Mouse (Mus musculus) forebrain, embryonic 15.5 days (tissue): ENCODE data around the gene Ndufv1. TPM values are rescaled to one million over a fixed set of nuclear protein-coding genes. Genes with fewer than 3 reads are reported as not detected.

Source experiments
- ATAC-seq: fragments of 200-750 bp; cut with Nextera tagmentation; replicated peaks from 2 replicates; pipeline ENCODE4 v1.8.0; 2017; ENCODE audit warnings: mild to moderate bottlenecking, moderate TSS enrichment, moderate library complexity
- H3K27ac ChIP-seq: fragments of 300-500 bp; sonication (generic); replicated peaks from 2 replicates; pipeline ENCODE4 v1.5.1; 2015; ENCODE audit warnings: mild to moderate bottlenecking, inconsistent platforms
- H3K27me3 ChIP-seq: fragments of 300-500 bp; sonication (generic); 2 replicates; pipeline ENCODE4 v1.6.1; 2015; ENCODE audit warnings: inconsistent platforms
- H3K36me3 ChIP-seq: fragments of 300-500 bp; sonication (generic); 2 replicates; pipeline ENCODE4 v1.6.1; 2015; ENCODE audit warnings: mild to moderate bottlenecking, inconsistent platforms
- H3K4me1 ChIP-seq: fragments of 300-500 bp; sonication (generic); 2 replicates; pipeline ENCODE4 v1.6.1; 2015; ENCODE audit warnings: inconsistent platforms
- H3K4me2 ChIP-seq: fragments of 300-500 bp; sonication (generic); replicated peaks from 2 replicates; pipeline ENCODE4 v1.6.1; 2015; ENCODE audit warnings: mild to moderate bottlenecking, inconsistent platforms
- H3K4me3 ChIP-seq: fragments of 300-500 bp; sonication (generic); 2 replicates; pipeline ENCODE4 v1.5.1; 2015; ENCODE audit warnings: mild to moderate bottlenecking, inconsistent platforms
- H3K9ac ChIP-seq: fragments of 300-500 bp; sonication (generic); replicated peaks from 2 replicates; pipeline ENCODE4 v1.6.1; 2015; ENCODE audit warnings: mild to moderate bottlenecking, inconsistent platforms
- H3K9me3 ChIP-seq: fragments of 300-500 bp; sonication (generic); 2 replicates; pipeline ENCODE4 v1.6.1; 2016; ENCODE audit warnings: inconsistent platforms
- WGBS: fragments of 180-500 bp; shearing (Covaris S2); methylation state at CpG from one replicate; pipeline ENCODE4 v1.1.7; 2015; ENCODE audit warnings: mixed read lengths; 5-methylcytosine and 5-hydroxymethylcytosine counted together
- polyA plus RNA-seq: library from polyadenylated mRNA; unstranded; fragments of >200 nt; fragmentation: Nextera tagmentation; extraction: Ambion mirVana; gene quantifications from 2 replicates; pipeline ENCODE4 v1.2.1, GENCODE M21; 2015

Ndufv1 gene
- polyA plus RNA-seq, 1 experiment from 2014 or later = 225 TPM

DNA sequence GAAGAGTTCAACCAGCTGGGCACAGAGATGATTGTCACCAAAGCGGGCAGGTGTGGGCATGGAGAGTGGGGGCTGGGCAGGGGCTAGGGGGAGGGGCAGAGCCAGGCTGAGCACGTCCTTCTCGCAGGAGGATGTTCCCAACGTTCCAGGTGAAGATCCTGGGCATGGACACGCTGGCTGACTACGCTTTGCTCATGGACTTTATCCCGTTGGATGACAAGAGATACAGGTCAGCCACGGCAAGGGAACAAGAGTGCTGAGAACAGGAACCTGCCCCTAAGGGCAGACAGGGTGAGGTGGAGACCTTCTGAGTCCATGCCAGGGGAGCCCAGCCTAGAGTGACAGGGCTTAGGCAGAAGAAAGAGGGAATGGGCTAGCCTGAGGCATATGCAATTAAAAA is 15.9 kb downstream of the Ndufv1 start:
- Histone ChIP-seq H3K27ac (no peak overlapping the region), H3K9ac (no peak overlapping the region), H3K4me3 (no peak overlapping the region), H3K27me3 (no peaks in the 10 kb centered on the region; the same call in 1 of the 2 replicates), H3K4me2 (no peak overlapping the region), H3K4me1 (peaks cover 15% of the 10 kb centered on the region), H3K36me3 (no peaks in the 10 kb centered on the region), H3K9me3 (no peaks in the 10 kb centered on the region)
- 84% methylated on average over 8 of the region's 8 CpGs for WGBS
- ATAC-seq = no peak

DNA sequence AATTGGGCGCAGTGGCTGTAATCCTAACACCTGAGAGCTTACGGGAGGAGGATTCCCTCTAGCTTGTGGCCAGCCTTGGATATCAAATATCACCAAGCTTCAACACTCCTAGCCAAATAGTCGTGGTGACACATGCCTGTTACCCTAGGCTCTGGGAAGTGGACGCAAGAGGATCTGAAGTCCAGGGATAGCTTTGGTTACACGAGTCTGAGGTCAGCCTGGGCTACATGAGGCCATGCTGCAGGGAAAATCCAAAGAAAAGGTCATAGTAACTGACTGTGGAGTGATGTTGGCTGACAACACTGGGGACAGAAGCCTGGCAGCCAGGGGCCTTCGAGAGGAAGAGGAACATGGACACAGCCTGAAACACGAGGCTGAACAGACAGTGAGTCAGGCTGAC is 16.5 kb downstream of the Ndufv1 start:
- H3K4me2 ChIP-seq = no peak overlapping the region
- H3K4me3 ChIP-seq = no peak overlapping the region
- H3K36me3 ChIP-seq = no peaks in the 10 kb centered on the region
- no peaks in the 10 kb centered on the region for H3K9me3 ChIP-seq
- no peaks in the 10 kb centered on the region; the same call in 1 of the 2 replicates for H3K27me3 ChIP-seq
- H3K4me1 ChIP-seq = peaks cover 10% of the 10 kb centered on the region
- ATAC-seq = no peak
- no peak overlapping the region for H3K27ac ChIP-seq
- 70% methylated on average over 7 of the region's 7 CpGs for WGBS
- no peak overlapping the region for H3K9ac ChIP-seq

DNA sequence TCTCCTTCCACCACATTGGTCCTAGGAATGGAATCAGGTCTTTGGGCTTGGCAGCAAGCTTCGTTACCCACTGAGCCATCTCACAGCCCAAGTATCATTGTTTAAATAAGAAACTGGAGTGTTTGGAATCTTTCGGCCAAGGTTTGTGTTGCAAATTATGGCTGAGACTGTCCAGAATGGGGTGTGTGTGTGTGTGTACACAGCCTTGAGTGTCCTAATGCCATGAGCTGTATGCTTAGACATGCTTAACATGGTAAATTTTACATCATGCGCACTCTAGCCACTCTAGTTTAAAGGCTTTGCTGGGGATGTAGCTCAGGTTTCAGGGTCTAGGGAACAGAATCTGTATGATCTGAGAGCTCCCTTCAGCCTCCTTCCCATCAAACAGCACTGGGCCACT is 17.1 kb downstream of the Ndufv1 start:
- H3K9me3 ChIP-seq = no peaks in the 10 kb centered on the region
- no peak overlapping the region for H3K4me2 ChIP-seq
- peaks cover 7% of the 10 kb centered on the region for H3K4me1 ChIP-seq
- H3K9ac ChIP-seq = no peak overlapping the region
- no peak for ATAC-seq
- H3K36me3 ChIP-seq = no peaks in the 10 kb centered on the region
- H3K27me3 ChIP-seq = no peaks in the 10 kb centered on the region; the same call in 1 of the 2 replicates
- H3K27ac ChIP-seq = no peak overlapping the region
- WGBS = 89% methylated on average over 3 of the region's 3 CpGs
- H3K4me3 ChIP-seq = no peak overlapping the region

DNA sequence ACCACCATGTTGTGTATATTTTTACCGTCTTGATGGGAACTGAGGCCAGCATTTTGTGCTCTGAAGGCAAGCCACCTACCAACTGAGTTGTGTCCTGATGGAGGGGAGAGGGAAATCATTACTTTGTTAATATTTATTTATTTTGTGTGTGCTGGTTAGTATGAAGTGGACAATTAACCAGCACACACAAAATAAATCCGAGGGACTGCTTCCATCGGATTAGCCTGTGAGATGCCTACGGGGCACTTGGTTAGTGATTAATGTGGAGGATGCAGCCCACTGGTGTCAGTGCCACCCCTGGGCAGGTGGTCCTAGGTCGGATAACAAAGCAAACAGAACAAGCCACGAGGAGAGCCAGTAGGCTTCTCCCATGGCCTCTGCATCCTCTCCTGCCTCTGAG is 17.7 kb downstream of the Ndufv1 start:
- H3K27me3 ChIP-seq = no peaks in the 10 kb centered on the region; the same call in 1 of the 2 replicates
- H3K9ac ChIP-seq = no peak overlapping the region
- H3K9me3 ChIP-seq = no peaks in the 10 kb centered on the region
- no peak for ATAC-seq
- H3K4me2 ChIP-seq = no peak overlapping the region
- no peak overlapping the region for H3K4me3 ChIP-seq
- WGBS = 74% methylated on average over 6 of the region's 6 CpGs
- H3K4me1 ChIP-seq = peaks cover 6% of the 10 kb centered on the region
- H3K27ac ChIP-seq = no peak overlapping the region
- H3K36me3 ChIP-seq = no peaks in the 10 kb centered on the region

DNA sequence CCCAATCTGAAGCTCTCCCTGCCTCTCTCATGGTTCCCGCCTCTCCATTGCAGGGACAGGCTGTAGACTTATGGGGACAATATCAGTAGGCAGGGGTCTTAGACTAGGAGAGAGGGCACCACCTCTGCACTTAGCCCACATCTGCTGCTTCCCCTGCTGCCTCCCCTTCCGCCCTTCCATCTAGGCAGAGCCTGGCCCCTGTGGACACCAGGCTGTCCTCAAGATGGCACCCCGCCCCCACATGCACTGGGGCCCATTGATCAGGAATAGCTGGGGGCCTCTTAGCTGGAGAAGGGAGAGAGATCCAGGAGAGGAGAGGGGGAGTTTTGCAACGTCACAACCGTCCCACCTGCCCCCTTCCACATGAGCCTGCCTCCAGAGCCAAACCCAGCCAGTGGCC is 20.2 kb downstream of the Ndufv1 start, which contains the start of gene Tbx10:
TSS of gene Tbx10 (plus strand) at position 337 of the 400 bp plus-strand sequence.
- WGBS = 51% methylated on average over 5 of the region's 5 CpGs
- no peak for ATAC-seq

DNA sequence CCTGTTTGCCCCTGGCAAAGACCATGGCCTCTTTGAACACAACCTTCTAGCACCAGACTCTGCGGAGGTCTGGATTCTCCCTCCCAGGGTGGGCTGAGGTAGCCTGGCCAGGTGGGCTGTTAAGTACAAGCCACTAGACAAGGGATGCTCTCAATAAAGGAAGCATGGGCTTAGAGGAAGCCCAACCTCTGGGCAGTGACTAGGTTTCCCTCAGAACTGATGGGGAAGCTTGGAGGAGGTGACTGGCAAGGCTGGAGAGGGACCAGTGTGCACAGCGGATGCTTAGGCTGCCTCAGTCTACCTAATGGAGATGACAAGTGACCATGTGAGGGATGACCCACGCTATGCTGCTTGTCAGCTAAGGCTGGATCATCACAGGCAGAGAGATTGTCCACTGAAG is 20.6 kb downstream of the Ndufv1 start:
- Histone ChIP-seq H3K36me3 (no peaks in the 10 kb centered on the region), H3K9ac (no peak overlapping the region), H3K27ac (no peak overlapping the region), H3K4me2 (no peak overlapping the region), H3K4me3 (no peak overlapping the region), H3K4me1 (no peaks in the 10 kb centered on the region), H3K9me3 (no peaks in the 10 kb centered on the region), H3K27me3 (no peaks in the 10 kb centered on the region; the same call in 1 of the 2 replicates)
- 84% methylated on average over 3 of the region's 3 CpGs for WGBS
- ATAC-seq = no peak

More for the DNA sequence above, 20.2 kb downstream of the Ndufv1 start, which contains the start of gene Tbx10:
- Histone ChIP-seq H3K36me3 (no peaks in the 10 kb centered on the region), H3K4me3 (no peak within 1 kb of the TSS), H3K27me3 (no peaks in the 10 kb centered on the region; the same call in 1 of the 2 replicates), H3K27ac (no peak within 1 kb of the TSS), H3K9me3 (no peaks in the 10 kb centered on the region), H3K4me1 (no peaks in the 10 kb centered on the region), H3K4me2 (no peak within 1 kb of the TSS), H3K9ac (no peak within 1 kb of the TSS)

DNA sequence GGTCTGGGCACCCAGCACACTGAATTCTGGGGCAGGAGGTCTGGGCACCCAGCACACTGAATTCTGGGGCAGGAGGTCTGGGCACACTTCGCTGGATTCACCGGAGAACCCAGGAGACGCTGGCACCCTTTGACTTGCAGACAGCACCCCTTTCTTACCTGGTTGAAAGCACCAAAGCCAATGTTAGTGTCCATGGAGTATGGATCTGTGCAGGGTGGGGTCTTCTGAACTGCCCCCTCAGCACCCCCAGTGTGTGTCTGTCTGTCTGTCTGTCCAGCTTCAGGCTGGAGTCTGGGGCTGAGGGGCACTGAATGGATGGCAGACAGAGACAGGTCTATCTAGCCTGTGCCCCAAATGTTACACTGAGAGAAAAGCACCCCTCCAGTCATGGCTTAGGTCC is 21.0 kb downstream of the Ndufv1 start:
- no peak overlapping the region for H3K4me3 ChIP-seq
- H3K27me3 ChIP-seq = no peaks in the 10 kb centered on the region; the same call in 1 of the 2 replicates
- H3K36me3 ChIP-seq = no peaks in the 10 kb centered on the region
- no peaks in the 10 kb centered on the region for H3K4me1 ChIP-seq
- WGBS = 96% methylated on average over 3 of the region's 3 CpGs
- H3K27ac ChIP-seq = no peak overlapping the region
- H3K4me2 ChIP-seq = no peak overlapping the region
- H3K9ac ChIP-seq = no peak overlapping the region
- H3K9me3 ChIP-seq = no peaks in the 10 kb centered on the region
- ATAC-seq = no peak

DNA sequence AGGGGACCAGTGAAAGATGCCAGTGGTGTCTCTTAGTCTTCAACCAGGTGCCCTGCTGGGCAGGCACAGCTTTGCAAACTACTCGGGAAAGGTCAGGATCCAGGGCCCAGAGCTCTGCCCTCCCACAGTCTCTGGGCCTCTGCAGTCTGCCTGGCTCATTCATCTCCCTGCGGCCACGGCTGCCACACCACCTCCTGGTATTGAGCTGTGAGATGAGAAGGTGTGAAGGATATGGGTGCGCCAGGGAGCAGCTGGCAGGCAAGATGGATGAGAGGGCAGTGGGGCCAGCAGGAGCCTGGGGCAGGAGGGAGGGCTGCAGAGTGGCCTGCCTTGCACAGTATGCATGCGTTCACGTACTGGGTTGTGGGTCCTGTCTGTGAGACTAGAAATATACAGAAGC is 21.8 kb downstream of the Ndufv1 start:
- Histone ChIP-seq H3K4me1 (no peaks in the 10 kb centered on the region), H3K4me2 (no peak overlapping the region), H3K9me3 (no peaks in the 10 kb centered on the region), H3K27me3 (no peaks in the 10 kb centered on the region; the same call in 1 of the 2 replicates), H3K9ac (no peak overlapping the region), H3K27ac (no peak overlapping the region), H3K4me3 (no peak overlapping the region), H3K36me3 (no peaks in the 10 kb centered on the region)
- 70% methylated on average over 6 of the region's 6 CpGs for WGBS
- ATAC-seq = no peak

DNA sequence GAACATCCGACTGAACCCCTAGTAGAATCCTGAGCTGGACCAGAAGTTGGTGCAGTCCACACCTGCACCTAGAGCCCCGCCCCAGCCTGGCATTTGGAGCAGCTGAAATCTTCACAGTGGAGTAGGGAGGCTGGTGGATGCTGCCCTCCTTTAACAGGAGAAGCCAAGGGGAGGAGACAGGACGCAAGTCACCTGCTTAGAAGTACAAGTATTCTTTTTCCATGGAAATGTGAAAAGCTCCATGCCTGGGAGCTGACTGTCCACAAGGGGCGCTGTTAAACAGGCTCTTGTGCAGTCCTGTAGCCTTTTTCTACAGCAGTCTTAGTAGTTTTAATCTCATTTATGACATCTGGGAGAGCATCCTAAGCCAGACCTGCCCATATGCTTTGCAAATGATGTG is 23.9 kb downstream of the Ndufv1 start:
- Histone ChIP-seq H3K4me2 (no peak overlapping the region), H3K27me3 (no peaks in the 10 kb centered on the region), H3K9ac (no peak overlapping the region), H3K27ac (no peak overlapping the region), H3K4me1 (no peaks in the 10 kb centered on the region), H3K9me3 (no peaks in the 10 kb centered on the region), H3K36me3 (no peaks in the 10 kb centered on the region), H3K4me3 (no peak overlapping the region)
- 95% methylated on average over 4 of the region's 4 CpGs for WGBS
- ATAC-seq = no peak

DNA sequence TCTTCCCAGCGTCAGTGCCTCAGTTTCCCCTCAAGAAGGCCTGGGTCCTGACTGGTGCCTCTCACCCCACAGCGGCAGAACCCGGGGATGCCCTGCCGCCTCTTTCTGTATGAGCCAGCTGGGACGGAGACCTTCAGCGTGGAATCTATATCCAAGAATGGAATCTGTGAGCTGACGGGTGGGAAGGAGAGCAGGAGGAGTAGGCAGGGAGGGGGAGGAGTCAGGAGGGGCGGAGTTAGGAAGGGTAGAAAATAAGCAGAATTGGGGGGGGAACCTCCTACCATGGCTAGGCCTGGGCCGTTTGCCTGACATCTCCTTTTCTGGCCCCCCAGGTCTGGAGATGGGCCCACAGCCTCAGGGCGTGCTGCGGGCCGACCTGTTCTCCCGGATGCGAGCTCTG is 24.5 kb downstream of the Ndufv1 start:
- H3K9ac ChIP-seq = no peak overlapping the region
- no peaks in the 10 kb centered on the region for H3K9me3 ChIP-seq
- 89% methylated on average over 14 of the region's 14 CpGs for WGBS
- no peaks in the 10 kb centered on the region for H3K36me3 ChIP-seq
- ATAC-seq = no peak
- no peak overlapping the region for H3K27ac ChIP-seq
- H3K27me3 ChIP-seq = no peaks in the 10 kb centered on the region
- H3K4me3 ChIP-seq = no peak overlapping the region
- H3K4me2 ChIP-seq = no peak overlapping the region
- H3K4me1 ChIP-seq = no peaks in the 10 kb centered on the region

DNA sequence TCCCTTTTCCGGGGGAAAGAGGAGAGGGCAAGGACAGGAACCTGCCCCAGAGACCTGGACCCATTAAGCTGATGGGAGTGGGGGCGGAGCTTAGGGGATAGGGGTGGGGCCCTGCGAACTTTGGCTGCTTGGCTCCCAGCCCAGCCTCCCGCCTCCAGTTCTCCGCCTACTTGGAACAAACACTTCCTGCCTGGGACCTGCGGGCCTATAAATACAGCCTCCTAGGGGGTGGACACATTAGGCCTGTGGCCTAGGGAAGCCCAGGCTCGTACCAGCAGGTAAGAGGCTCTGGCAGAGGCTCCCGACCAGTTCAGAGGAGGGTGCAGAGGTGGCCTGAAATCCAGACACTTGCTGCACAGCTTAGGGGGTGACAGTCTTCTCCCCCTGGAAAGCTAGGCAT is 26.3 kb downstream of the Ndufv1 start, which contains the start of gene Acy3:
TSS of gene Acy3 (plus strand) at position 237 of the 400 bp plus-strand sequence.
- H3K4me1 ChIP-seq = no peaks in the 10 kb centered on the region
- 13% methylated on average over 8 of the region's 8 CpGs for WGBS
- H3K4me3 ChIP-seq = no peak within 1 kb of the TSS
- H3K36me3 ChIP-seq = no peaks in the 10 kb centered on the region
- H3K27me3 ChIP-seq = no peaks in the 10 kb centered on the region
- H3K4me2 ChIP-seq = no peak within 1 kb of the TSS
- H3K9me3 ChIP-seq = no peaks in the 10 kb centered on the region
- ATAC-seq = no peak
- no peak within 1 kb of the TSS for H3K9ac ChIP-seq
- no peak within 1 kb of the TSS for H3K27ac ChIP-seq

DNA sequence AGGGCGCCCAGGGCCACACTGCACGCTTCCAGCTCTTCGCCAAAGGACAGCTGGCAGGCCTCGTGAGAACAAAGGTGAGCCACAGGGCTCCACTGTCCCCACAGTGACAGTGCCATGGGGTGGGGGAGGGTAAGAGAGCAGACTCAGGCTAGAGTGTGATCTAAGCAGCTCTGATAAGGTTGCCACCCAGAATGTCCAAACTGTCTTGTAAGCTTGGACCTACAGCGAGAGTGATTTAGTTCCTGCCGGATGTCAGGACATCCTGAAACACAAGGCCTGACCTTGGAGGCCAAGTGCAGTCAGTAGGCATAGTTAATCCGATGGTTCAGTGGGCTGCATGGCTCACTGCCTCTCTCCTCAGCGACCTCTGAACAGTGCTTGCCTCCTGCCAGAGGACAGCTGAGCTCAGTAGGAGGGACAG is 27.3 kb downstream of the Ndufv1 start:
- Histone ChIP-seq H3K4me2 (no peak overlapping the region), H3K9me3 (no peaks in the 10 kb centered on the region), H3K4me1 (0 out of 2 replicates have a peak, but pooled peaks cover under 1% of the 10 kb centered on the region), H3K27me3 (no peaks in the 10 kb centered on the region), H3K9ac (no peak overlapping the region), H3K4me3 (no peak overlapping the region), H3K36me3 (no peaks in the 10 kb centered on the region), H3K27ac (no peak overlapping the region)
- 37% methylated on average over 8 of the region's 8 CpGs for WGBS
- ATAC-seq = no peak

DNA sequence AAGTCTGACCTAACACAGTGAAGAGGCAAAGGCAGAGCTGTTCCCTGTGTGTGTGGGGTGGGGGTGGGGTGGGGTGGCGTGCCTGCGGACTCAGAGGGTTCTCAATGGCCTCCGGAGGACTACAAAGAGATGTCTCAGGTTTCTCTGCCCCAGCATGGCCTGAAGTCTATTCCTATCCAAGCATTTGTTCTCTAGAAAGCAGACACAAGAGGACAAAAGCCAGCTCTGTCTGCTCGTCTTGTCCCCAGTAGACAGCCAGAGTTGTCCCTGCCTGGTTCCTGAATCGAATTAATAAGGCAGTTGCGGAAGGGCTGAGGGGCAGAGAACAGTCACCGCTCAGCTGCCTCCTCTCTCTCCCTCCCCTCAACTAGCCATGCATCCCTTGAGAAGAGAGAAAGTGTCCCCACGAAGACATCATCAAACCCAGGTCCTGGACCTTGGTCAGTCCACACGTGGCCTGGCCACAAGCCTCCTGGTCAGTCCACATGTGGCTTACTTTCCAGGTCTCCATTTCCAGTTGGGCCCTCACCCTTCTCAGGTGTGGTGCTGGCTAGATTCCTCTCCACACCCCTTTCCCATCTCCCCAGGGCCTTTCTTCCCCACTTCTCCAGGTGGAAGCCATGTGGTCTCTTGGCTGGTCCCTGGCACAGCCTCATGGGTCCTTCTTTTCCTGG is 28.9 kb downstream of the Ndufv1 start:
- Histone ChIP-seq H3K9me3 (no peaks in the 10 kb centered on the region), H3K4me2 (no peak overlapping the region), H3K4me1 (0 out of 2 replicates have a peak, but pooled peaks cover 3% of the 10 kb centered on the region), H3K27ac (no peak overlapping the region), H3K9ac (no peak overlapping the region), H3K36me3 (no peaks in the 10 kb centered on the region), H3K27me3 (no peaks in the 10 kb centered on the region), H3K4me3 (no peak overlapping the region)
- no peak for ATAC-seq
- 34% methylated on average over 9 of the region's 9 CpGs for WGBS
